Mouse (Mus musculus) heart, embryonic 11.5 days (tissue): Measurements from ENCODE around the gene Pmm2. TPM values are rescaled to one million over a fixed set of nuclear protein-coding genes. Genes with fewer than 3 reads are reported as not detected.
A peak's percentile ranks its signal among the peaks of the same experiment; 100 is the strongest.

Experiments used
- ATAC-seq: fragments of 200-750 bp; cut with Nextera tagmentation; replicated peaks from 2 replicates; pipeline ENCODE4 v1.8.0; 2017; ENCODE audit warnings: moderate library complexity; ENCODE audit not compliant: insufficient number of reproducible peaks, low FRiP score, low TSS enrichment
- H3K27ac ChIP-seq: fragments of 300-500 bp; sonication (generic); 2 replicates; pipeline ENCODE4 v1.5.1; 2014; ENCODE audit warnings: mild to moderate bottlenecking, low read depth, low read length
- H3K27me3 ChIP-seq: fragments of 300-500 bp; sonication (generic); 2 replicates; pipeline ENCODE4 v1.6.1; 2014; ENCODE audit warnings: mild to moderate bottlenecking, low read length, mixed read lengths; ENCODE audit not compliant: control insufficient read depth, insufficient read depth
- H3K36me3 ChIP-seq: fragments of 300-500 bp; sonication (generic); 2 replicates; pipeline ENCODE4 v1.6.1; 2014; ENCODE audit warnings: mild to moderate bottlenecking, low read length, moderate library complexity, mixed read lengths; ENCODE audit not compliant: control insufficient read depth, insufficient read depth
- H3K4me1 ChIP-seq: fragments of 300-500 bp; sonication (generic); 2 replicates; pipeline ENCODE4 v1.6.1; 2014; ENCODE audit warnings: low read length; ENCODE audit not compliant: control insufficient read depth, insufficient read depth
- H3K4me2 ChIP-seq: fragments of 300-500 bp; sonication (generic); 2 replicates; pipeline ENCODE4 v1.6.1; 2014; ENCODE audit warnings: mild to moderate bottlenecking, moderate library complexity
- H3K4me3 ChIP-seq: fragments of 300-500 bp; sonication (generic); 2 replicates; pipeline ENCODE4 v1.5.1; 2014; ENCODE audit warnings: low read depth, low read length
- H3K9ac ChIP-seq: fragments of 300-500 bp; sonication (generic); 2 replicates; pipeline ENCODE4 v1.6.1; 2014; ENCODE audit warnings: mild to moderate bottlenecking, low read depth, low read length, moderate library complexity
- H3K9me3 ChIP-seq: fragments of 300-500 bp; sonication (generic); replicated peaks from 2 replicates; pipeline ENCODE4 v1.6.1; 2016; ENCODE audit warnings: low read length; ENCODE audit not compliant: control insufficient read depth
- WGBS: fragments of 180-500 bp; shearing (Covaris S2); extraction: QIAGEN DNeasy Blood & Tissue Kit; methylation state at CpG from one replicate; pipeline ENCODE4 v1.1.7; 2014; ENCODE audit not compliant: insufficient replicate concordance; 5-methylcytosine and 5-hydroxymethylcytosine counted together
- polyA plus RNA-seq: library from polyadenylated mRNA; unstranded; fragments of >200 nt; fragmentation: Nextera tagmentation; extraction: Ambion mirVana; gene quantifications from 2 replicates; pipeline ENCODE4 v1.2.1, GENCODE M21; 2014

The Pmm2 gene
- polyA plus RNA-seq, 1 experiment from 2014 or later: 40.3 TPM

DNA sequence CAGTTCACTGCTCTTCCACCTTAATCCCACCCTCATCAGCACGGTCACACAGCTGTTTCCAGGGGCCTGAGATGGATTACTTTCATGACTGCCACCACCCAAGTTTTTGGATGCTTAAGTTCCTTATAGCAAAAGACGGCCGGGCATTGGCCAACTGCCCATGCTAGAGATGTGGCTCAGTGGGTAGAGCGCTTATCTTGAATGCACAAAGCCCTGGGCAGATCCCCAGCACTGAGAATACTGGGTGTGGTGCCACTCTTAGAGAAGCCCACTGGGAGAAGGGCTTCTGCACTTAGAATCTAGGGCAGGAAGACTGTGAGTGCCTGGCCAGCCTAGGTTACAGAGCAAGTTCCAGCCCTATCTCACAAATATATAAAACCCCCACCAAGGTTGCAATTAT, 41.2 kb downstream of the Pmm2 start:
- ATAC-seq: no peak

DNA sequence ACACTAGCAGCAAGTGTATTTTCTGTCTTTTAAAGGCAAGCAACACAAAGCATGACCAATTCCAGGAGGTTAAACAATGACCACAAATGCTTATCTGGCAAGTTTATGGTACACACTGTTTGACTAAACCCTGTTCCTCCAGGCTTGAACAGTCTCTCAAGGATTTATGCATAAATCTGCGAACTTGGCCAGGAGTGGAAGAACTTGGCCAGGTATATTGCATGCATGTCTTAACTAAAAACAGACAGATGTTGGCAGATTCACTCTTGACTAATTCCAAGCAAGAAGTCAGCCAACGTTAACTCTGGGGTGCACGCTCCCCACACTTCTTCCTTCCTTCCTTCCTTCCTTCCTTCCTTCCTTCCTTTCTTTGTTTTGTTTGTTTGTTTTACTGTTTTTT, 42.3 kb downstream of the Pmm2 start:
- H3K4me2 ChIP-seq: no peak overlapping the region
- H3K36me3 ChIP-seq: no peaks in the 10 kb centered on the region
- no peaks in the 10 kb centered on the region for H3K4me1 ChIP-seq
- no peak overlapping the region for H3K27ac ChIP-seq
- WGBS: 73% methylated on average over 3 of the region's 3 CpGs
- no peak for ATAC-seq
- H3K4me3 ChIP-seq: no peak overlapping the region
- no peaks in the 10 kb centered on the region for H3K9me3 ChIP-seq
- no peak overlapping the region for H3K9ac ChIP-seq
- no peaks in the 10 kb centered on the region for H3K27me3 ChIP-seq

More for the DNA sequence above, 41.2 kb downstream of the Pmm2 start:
- 82% methylated on average over 4 of the region's 4 CpGs for WGBS
- Histone ChIP-seq H3K36me3 (no peaks in the 10 kb centered on the region), H3K4me2 (no peak overlapping the region), H3K9me3 (no peaks in the 10 kb centered on the region), H3K4me1 (no peaks in the 10 kb centered on the region), H3K9ac (no peak overlapping the region), H3K27ac (no peak overlapping the region), H3K4me3 (no peak overlapping the region), H3K27me3 (no peaks in the 10 kb centered on the region)

- Histone ChIP-seq H3K9ac (no peak within 1 kb of the TSS), H3K4me1 (no peaks in the 10 kb centered on the region), H3K9me3 (no peaks in the 10 kb centered on the region), H3K27me3 (no peaks in the 10 kb centered on the region), H3K27ac (no peak within 1 kb of the TSS), H3K4me2 (no peak within 1 kb of the TSS), H3K4me3 (no peak within 1 kb of the TSS), H3K36me3 (no peaks in the 10 kb centered on the region; the same call in 1 of the 2 replicates)
- WGBS: 77% methylated on average over 5 of the region's 5 CpGs
- ATAC-seq: no peak
Measured at GRCm38 (mm10) chr16:8680470-8680869, 43.0 kb downstream of the Pmm2 start, which contains the start of gene Gm5767. TSS of gene Gm5767 (plus strand) at chr16:8680770.

DNA sequence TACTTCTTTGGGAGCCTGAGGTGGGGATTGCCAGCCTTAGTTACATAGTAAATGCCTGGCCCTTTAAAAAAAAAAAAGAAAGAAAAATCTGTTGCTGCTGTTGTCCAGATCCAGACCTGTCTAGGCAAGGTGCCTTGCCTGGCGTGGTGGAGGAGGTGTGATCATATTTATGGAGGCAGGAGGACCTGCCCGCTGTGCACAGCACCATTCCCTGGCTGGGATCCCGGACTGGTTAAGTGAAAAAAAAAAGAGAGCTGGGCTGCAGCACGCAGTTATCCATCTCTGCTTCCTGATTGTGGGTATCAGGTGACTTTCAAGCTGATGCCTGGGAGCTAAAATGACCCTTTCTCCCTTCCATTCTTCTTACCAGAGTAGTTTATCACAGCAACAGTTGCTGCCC, 47.6 kb downstream of the Pmm2 start:
- H3K4me1 ChIP-seq: peaks cover 8% of the 10 kb centered on the region; the same call in 1 of the 2 replicates
- no peak overlapping the region for H3K27ac ChIP-seq
- peaks cover 10% of the 10 kb centered on the region for H3K36me3 ChIP-seq
- H3K4me3 ChIP-seq: no peak overlapping the region
- no peaks in the 10 kb centered on the region for H3K27me3 ChIP-seq
- 71% methylated on average over 4 of the region's 4 CpGs for WGBS
- ATAC-seq: no peak
- H3K4me2 ChIP-seq: no peak overlapping the region
- H3K9me3 ChIP-seq: no peaks in the 10 kb centered on the region
- no peak overlapping the region for H3K9ac ChIP-seq

GRCm38 (mm10) chr16:8686121-8686870, 48.8 kb downstream of the Pmm2 start:
- H3K9ac ChIP-seq: no peak overlapping the region

GRCm38 (mm10) chr16:8686871-8687535, 49.5 kb downstream of the Pmm2 start:
- peaks cover 21% of the 10 kb centered on the region for H3K36me3 ChIP-seq
- no peak overlapping the region for H3K4me3 ChIP-seq
- ATAC-seq: peak; percentile 85
- H3K4me2 ChIP-seq: peak overlapping the region; percentile 34
- H3K27me3 ChIP-seq: no peaks in the 10 kb centered on the region
- WGBS: 46% methylated on average over 11 of the region's 11 CpGs
- peaks cover 8% of the 10 kb centered on the region; the same call in 1 of the 2 replicates for H3K4me1 ChIP-seq
- H3K27ac ChIP-seq: peak overlapping the region; percentile 57; the same call in 1 of the 2 replicates
- H3K9ac ChIP-seq: 0 out of 2 replicates have a peak overlapping the region, but pooled peaks have one; percentile 22
- H3K9me3 ChIP-seq: no peaks in the 10 kb centered on the region

More at GRCm38 (mm10) chr16:8686121-8686870, 48.8 kb downstream of the Pmm2 start:
- no peaks in the 10 kb centered on the region for H3K27me3 ChIP-seq
- H3K4me2 ChIP-seq: peak overlapping the region; percentile 34
- ATAC-seq: peak; percentile 37; the same call in 1 of the 2 replicates
- H3K4me3 ChIP-seq: no peak overlapping the region
- peak overlapping the region; percentile 57; the same call in 1 of the 2 replicates for H3K27ac ChIP-seq
- peaks cover 14% of the 10 kb centered on the region for H3K36me3 ChIP-seq
- H3K9me3 ChIP-seq: no peaks in the 10 kb centered on the region
- WGBS: 51% methylated on average over 7 of the region's 7 CpGs
- peaks cover 8% of the 10 kb centered on the region; the same call in 1 of the 2 replicates for H3K4me1 ChIP-seq

DNA sequence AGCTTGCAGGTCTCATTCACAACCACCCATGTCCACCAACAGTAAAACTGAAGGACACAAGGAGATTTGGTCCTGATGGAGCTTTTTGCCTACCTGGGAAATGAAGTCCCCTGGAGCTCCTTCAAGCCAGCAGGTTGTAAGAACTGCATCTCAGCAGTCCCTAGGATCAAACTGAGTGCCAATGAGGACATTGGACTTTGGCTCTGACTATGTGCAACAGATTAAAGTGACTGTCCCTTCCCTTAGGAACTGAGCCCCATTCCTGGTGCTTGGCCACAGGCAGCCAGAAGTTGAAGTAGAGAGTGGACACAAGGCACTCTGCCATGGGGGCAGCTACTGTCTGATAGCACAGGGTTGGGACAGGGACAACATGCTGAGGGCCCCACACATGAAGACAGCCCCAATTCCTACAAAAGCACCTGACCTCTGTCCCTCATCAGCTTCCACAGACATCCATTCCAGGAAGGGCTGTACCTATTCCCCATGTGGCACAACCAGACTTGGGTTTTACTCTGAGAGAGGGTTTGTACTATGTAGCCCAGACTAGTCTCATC, 50.2 kb downstream of the Pmm2 start:
- H3K9ac ChIP-seq: no peak overlapping the region
- H3K4me3 ChIP-seq: no peak overlapping the region
- H3K4me2 ChIP-seq: no peak overlapping the region
- H3K36me3 ChIP-seq: peaks cover 28% of the 10 kb centered on the region
- ATAC-seq: no peak
- H3K9me3 ChIP-seq: no peaks in the 10 kb centered on the region
- H3K27ac ChIP-seq: peak overlapping the region; percentile 57; the same call in 1 of the 2 replicates
- H3K4me1 ChIP-seq: peaks cover 8% of the 10 kb centered on the region; the same call in 1 of the 2 replicates
- H3K27me3 ChIP-seq: no peaks in the 10 kb centered on the region

GRCm38 (mm10) chr16:8689979-8690656, 52.6 kb downstream of the Pmm2 start:
- Histone ChIP-seq H3K4me1 (peaks cover 8% of the 10 kb centered on the region; the same call in 1 of the 2 replicates), H3K9ac (no peak overlapping the region), H3K9me3 (no peaks in the 10 kb centered on the region), H3K36me3 (peaks cover 44% of the 10 kb centered on the region), H3K27me3 (no peaks in the 10 kb centered on the region), H3K4me2 (no peak overlapping the region), H3K4me3 (no peak overlapping the region), H3K27ac (no peak overlapping the region)
- no peak for ATAC-seq
- 95% methylated on average over 11 of the region's 11 CpGs for WGBS
